Mouse (Mus musculus) WW6 (cell line): ENCODE results near the gene Nfatc3.

Experiments
- DNase-seq: peaks from one replicate; pipeline ENCODE4 v3.0.0-alpha.2; 2013; ENCODE audit warnings: low read depth, low spot score

Nfatc3 gene

DNA sequence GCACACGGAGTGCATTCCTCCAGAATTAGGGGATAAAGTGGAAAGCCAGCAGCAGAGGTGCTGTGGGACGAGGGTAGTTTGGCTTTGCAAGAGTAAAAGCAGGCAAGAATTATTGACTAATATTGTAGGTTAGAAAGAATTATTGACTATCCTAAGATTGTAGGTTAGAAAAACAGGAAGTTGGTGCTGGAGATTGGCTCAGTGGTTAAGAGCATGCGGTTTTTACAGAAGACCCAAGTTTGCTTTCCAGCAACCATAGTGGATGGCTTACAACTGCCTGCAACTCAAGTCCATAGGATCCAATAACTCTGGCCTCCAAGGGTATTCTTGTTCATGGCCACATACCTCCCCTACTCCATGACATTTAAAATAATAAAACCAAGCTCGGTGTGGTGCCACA is 87.4 kb downstream of the Nfatc3 start:
- no peak for DNase-seq

DNA sequence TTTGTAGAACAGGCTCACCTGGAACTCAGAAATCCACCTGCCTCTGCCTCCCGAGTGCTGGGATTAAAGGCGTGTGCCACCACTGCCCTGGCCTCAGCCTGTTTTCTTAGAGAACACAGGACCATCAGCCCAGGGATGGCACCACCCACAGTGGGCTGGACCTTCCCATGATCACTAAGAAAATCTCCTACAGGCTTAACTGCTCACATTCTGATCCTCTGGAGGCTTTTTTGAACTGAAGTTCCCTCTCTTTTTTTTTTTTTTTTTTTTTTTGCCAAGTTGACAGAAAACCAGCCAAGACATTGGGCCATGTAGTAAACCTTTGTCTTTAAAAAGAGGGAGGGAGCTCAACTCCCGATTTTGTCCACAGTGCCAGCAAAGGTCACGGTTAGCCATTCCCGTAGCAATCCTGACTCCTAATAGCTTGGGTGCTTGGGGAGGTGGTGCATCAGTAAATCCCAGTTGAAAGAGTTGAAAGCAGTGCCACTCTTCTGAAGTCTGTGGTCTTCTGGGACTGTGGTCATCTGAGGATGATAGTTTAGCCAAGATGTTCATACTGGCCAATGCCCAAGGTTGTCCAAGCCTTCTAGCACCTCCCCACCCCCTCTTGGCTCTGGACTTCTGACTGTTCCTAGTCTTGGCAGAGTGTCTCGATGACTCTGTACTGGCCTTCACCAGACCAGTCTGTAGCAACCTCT is 89.4 kb downstream of the Nfatc3 start:
- DNase-seq, result no peak

DNA sequence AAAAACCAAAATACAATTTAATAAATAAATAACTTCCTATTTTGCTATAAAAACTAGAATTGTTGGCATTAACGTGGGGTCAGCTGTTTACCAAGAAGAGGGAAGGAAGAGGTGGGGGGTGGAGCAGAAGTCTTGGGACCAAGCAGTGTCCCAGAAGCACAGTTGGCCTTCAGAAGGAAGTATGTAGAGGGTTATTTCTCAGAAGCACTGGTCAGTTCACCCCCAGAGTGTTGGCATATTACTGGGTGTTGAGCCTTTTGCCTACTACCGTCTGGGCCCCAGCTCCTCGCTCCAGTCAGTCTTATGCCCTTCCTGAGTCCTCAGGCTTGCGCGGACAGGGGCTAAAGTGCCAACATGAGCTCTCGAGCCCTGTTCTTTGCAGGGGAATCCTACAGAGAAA is 90.4 kb downstream of the Nfatc3 start:
- DNase-seq, result no peak

DNA sequence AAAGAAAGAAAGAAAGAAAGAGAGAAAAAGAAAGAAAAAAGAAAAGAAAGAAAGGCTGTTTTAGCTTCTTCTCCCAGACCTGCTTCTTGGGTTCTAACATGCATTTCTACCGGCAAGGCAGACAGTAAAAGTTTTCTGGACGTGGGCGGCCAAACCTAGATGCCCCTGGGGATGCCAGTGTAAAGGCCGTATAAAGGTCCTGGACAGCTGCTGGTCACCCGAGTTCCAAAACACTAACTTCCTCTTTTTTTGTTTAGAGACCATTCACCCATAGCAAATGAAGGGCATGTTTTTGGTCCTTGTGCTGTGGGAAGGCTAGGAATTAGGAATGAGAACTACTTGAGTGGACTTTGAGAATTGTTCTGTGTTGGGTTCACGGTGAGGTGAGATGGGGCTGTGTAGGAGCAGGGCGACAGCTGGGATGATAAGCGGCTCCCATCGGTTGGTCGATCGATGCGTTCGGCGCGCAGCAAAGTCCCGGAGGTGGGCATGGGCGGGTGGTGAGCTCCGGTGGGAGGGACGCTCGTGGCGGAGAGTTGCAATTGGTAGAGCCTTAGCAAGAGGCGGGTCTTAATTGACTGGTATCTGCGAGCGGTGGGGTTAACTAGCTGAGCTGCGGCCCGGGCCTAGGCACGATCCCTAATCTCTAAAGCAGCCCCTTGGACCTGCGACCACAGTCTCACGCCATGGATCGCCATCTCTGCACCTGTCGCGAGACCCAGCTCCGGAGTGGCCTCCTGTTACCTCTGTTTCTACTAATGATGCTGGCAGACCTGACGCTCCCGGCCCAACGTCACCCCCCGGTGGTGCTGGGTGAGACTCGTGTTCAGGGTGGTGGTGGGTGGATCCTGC is 91.4 kb downstream of the Nfatc3 start, which contains the start of gene Pla2g15:
Pla2g15 (plus strand) TSS at position 599 of the 852 bp plus-strand sequence.
- DNase-seq, result peak; percentile 95

DNA sequence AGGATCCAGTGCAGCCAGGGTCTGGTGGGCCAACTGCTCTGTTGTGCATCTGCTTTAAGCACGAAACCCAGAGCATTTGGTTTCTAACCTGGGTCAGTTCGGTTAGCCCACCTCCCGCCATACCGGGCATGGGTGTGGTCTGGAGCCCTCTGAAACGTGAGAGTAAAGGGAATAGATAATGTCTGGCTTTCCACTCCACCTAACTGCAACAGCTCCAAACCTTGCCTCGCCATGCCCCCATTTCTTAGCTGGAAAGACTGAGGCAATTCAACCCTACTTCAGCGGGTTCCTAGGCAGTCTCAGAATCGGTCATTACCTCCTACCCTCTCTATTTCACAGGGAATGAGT is 92.0 kb downstream of the Nfatc3 start:
- no peak for DNase-seq

DNA sequence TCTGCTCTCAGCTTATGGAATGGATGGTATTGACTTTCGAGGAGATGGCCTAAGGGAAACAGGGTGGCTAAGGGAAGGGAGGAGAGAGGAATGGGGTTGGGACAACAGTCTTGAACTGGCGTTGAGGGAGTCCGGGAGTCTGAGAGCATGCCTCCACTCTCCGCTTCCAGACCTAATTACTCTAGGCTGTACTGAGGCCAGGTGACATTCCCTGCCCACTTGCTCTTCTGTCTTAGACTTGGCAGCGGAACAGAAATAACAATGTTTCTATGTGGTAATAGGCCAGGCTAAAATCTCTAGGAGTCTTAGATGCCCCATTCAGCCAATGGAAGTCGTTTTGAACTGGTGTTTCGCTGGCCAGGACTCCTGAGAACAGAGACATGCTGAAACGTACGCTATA is 92.4 kb downstream of the Nfatc3 start:
- no peak for DNase-seq

DNA sequence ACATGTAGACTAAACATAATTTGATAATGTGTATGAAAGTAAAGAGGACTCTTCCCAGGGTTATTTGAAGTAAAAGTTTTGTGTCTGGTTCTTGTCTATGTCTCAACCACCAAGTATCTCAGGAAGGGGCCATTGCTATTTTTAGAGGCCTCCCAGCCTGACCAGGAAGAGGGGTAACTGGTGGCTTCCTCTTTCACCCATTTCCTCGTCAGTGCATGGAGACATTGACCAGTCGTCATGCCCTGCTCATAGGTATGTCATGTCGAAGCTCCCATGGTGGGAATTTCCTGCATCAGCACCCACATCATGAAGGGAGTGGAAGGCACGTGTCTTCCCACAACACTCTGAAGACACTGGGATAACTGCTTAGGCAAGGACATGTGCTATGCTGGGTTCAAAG is 94.2 kb downstream of the Nfatc3 start:
- DNase-seq, result no peak

DNA sequence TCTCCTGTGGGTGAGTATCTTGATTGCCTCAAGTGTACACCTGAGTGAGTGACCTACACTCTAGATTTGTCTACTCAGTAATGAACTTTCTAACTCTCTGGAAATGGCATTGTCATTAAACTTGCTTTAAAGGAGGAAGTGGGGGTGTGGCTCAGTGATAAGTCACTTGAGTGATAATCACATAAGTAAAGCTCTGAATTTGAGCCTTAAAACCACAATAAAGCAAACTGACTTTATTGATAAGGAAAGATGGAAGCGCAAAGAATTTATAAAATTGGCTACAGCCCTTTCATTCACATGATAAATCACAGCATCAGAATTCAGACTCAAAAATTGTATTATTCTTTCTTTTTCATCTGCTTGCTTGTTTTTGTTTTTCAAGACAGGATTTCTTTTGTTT is 98.8 kb downstream of the Nfatc3 start:
- no peak for DNase-seq

DNA sequence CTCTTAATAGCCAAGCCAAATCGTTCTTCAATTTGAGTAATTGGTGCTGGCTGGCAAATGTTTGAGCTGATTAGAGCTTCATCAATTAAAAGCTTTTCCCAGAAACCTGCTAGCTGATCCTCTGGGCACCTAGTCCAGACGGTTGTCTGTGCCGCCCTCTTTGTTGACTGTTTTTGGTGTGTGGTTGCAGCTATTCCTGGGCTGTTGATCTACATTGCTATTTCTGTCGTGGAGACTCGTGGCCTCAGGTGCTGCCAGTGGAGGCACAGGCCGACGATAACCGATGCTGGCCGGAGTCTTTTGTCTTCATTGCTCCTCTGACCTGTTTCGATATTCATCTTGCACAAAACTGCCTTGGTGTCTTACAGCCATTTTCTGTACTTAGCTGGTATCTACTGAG is 99.7 kb downstream of the Nfatc3 start:
- DNase-seq, result no peak

DNA sequence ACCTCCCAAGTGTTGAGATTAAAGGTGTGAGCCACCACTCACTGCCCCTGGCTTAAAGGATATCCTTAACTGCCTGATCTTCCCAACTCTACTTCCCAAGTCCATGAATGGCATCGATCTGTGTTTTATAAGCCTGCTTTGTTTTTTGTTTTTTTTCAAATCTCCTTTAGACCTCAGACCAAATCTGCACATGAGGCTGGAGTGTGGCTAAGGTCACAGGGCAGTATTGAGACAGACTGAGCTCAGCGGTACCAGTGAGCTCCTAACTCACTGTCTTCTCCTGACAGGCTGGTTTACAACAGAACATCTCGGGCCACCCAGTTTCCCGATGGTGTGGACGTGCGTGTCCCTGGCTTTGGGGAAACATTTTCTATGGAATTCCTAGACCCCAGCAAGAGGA is 101.2 kb downstream of the Nfatc3 start:
- no peak for DNase-seq

DNA sequence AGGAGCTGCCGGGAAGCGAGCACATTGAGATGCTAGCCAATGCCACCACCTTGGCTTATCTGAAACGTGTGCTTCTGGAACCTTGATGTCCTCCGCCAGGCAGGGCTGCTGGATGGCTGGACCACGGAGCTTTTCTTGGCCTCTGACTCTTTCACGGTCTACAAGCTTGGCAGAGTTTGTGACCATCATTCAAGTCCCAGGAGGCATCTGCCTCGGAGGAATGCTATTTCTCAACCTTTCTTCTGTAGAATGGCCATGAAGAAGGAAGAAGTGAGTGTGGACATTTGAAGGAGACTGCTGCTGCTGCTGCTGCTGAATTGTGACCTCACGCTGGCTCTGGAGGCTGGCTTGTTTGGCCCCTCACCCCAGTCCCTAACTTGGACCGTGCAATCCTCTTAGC is 104.6 kb downstream of the Nfatc3 start:
- no peak for DNase-seq

DNA sequence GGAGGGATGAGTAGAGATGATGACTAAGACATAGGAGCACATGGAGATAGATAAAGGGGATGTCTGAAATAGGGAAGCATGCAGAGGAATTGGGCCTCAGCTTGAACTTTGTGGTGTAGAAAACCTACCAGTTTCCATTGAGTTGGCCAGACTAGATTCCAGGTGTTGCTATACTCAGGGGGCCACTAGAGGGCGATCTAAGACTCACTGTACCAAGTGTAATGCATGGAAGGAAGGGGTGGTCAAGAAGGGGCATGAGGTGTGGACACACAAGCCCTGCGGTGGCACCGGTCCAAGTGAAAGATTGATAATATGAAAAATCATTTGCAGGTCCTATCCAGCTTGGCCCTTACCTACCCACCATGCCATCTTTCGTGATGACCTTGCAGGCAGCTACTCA is 106.8 kb downstream of the Nfatc3 start:
- DNase-seq, result no peak

DNA sequence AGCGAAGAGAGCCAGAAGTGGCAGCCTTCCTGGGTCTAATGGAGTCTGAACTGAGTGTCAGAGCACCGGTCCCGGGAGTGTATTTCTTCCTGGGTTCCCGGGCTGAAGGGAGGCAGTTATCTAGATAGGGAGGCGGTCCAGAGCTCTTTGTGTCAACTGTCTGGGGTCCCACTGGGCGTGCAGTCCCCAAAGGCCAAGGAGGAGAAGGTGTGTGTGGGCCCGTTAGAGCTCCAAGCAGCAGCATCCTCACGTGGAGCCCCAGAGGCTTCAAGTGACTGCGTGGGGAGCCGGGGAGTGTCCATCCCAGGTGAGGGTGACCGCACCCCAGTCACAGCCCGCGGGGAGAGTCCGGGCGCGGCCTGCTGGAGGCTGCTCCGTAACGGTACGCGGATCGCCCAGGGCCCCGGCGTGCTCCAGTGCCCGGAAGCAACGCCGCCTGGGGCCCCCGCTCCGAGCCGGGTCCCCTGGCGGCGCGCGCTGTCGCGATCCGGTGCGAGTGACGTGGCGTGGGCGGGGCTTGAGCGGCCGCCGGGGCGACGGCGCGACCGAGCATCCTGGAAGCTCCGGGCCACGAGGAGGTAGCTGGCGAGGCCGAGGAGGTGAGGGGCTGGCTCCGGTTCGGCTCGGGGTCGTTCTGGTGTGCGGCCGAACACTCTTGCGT is 109.8 kb downstream of the Nfatc3 start, which contains the start of gene Slc7a6:
Slc7a6 (plus strand) TSS at position 502 of the 661 bp plus-strand sequence.
- DNase-seq, result peak; percentile 52

DNA sequence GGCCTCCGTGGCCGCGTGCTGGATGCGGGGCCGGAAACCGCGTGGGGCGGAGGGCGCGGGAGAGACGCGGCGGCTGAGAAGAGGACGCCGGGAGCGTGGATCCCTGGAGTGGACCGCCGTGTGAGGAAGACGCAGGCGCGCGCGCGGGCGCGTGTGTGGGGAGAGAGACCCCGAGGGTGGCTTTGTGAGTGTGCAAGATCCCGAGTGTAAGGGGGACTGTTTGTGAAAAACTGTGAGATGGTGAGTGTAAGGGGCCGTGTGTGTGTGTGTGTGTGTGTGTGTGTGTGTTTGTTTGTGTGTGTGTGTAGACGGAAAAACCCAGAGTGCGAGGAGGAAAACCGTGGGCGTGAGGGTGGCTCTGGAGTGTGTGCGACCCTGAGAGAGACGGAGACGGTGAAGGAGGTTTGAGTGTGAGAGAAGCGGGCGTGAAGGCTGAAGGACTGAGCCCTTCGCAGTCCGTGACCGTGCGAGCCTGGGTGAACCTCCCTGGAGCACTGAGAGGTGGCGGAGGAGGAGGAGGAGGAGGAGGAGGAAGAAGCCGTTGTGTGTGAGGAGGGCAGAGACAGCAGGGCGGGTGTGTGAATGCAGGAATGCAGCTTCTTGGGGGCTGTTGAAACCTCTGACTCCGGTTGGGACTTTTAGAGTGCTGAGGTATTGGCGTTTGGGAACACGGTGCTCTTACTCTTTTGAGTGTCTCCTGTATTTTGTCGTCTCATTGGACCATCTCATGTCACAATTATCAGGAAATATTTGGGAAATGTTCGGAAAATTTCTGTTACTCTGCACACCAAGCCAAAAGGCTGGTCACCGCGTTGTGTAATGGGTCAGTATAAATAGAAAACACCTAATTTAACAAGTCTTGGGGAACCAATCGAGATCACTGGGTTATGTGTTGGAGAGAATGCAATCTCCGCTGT is 110.6 kb downstream of the Nfatc3 start:
- peak; percentile 24 for DNase-seq

DNA sequence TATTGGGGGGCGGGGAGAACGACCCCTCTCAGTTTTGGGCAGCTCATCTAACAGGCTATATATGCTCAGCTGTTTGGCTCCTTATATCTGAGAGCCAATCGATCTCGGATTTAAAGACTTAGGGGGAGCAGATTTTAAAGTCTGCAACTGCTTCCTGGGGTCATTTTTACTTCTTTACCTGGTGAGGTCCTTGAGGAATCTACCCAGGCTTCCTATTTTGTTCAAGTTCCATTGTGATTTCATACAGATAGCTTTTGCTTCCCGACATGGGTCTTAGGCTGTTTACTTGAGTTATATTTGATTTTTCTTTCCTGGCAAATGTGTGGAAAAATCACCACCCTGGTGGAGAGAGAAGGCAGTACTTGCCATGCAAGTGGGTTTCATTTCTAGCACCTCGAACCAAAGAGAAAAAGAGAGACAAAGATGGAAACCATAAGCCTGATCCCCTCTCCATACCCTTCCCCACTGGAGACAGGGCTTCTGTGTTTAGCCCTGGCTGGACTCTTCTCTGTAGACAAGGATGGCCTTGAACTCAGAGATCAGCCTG is 111.4 kb downstream of the Nfatc3 start:
- DNase-seq, result no peak

DNA sequence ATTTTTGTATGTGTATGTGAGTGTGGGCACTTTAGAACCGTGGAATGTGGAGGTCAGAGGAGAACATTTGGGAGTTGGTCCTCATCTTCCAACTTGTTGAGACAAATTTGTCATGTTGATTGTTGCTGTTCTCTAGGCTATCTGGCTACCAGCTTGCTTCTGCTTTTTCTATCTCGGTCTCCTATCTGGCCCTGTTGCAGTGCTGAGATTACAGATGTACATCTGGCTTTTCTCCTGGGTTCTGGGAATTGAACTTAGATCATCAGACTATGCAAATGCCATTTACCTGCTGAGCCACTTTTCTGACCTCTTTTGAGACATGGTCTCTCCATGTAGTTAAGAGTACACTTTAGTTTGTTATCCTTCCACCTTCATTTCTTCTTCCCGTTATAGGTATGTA is 114.9 kb downstream of the Nfatc3 start:
- no peak for DNase-seq

DNA sequence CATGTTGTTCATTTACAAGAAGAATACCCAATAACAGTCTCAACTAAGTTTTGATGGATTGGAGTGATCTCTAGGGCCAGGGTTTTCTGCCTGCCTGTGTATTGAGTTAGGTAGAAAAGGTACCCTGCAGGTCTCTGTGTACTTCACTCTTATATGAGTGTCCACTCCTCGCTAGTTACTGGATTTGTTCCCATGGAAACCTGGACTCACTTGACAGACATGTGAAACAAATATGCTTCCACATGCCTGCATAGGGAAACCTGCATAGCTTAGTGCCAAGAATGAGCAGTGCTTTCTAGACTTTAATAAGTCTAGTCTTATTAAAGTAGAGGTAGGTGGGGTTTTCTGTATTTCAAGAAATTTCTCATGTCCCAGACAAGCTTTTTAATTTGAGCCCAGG is 118.3 kb downstream of the Nfatc3 start:
- no peak for DNase-seq

DNA sequence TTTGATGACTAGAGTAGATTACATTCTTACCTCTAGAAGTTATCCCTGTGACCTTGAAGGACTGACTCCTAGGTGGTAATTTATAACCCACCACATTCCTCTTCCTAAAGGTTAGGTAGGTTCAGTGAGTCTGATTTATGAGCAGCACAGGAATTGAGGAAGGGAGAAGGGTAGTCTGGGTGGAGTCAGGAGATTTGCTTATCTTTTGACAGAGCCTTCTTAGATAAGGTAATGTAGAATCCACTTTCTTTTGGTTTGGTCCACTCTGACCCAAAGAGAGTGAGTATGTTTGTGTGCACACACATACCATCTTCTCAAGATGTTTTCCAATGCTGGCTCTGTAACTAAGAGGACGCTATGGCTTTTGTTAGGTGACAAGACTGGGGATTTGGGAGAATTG is 119.0 kb downstream of the Nfatc3 start:
- no peak for DNase-seq

DNA sequence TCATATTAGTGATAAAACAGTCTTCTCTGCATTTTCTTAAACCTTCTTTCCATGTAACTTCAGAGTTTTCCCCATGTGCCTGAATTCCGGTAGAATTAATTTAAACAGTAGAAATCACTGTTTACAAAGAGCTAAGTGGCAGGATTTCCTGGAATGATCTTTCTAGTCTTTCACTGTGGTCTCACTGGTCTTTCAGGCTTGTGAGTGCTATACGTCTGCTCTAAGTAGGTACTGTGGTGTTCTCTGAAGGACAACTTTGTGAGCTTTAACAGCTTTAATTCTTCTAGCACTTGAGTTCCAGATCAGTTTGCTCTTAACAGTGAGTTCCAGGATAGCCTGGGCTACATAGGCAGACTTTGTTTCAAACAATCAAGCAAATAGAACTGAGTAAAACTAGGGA is 119.8 kb downstream of the Nfatc3 start:
- DNase-seq, result no peak
